Mouse (Mus musculus) left cerebral cortex, postnatal 10 days (tissue): ENCODE measurements around the gene Kcnh6. TPM values are rescaled to one million over a fixed set of nuclear protein-coding genes. Genes with fewer than 3 reads are reported as not detected.
A peak's percentile ranks its signal among the peaks of the same experiment; 100 is the strongest.
"Not testable (repeated sequence)": the region's sequence is repeated elsewhere in the genome, so short reads cannot be mapped to it uniquely, and the experiment has no call there.

Source experiments
- DNase-seq, 2 experiments: peaks; one replicate each; pipeline ENCODE4 v3.0.0; 2021 to 2022; ENCODE audit warnings: low spot score in 2 of 2, mixed read lengths in 1 of 2; ENCODE audit errors: extremely low spot score in 1 of 2
- intact Hi-C: fragments of 180-260 bp; cut with DNase I; formaldehyde crosslinking; loops from one replicate; pipeline ENCODE4 v1.15.1; 2025
- total RNA-seq, 2 experiments: library from RNA; stranded (reverse); gene quantifications; 2 replicates each; pipeline ENCODE4 v1.2.3; 2021

The Kcnh6 gene
- total RNA-seq, 2 experiments from 2014 or later, result 1.6 to 1.9 TPM

DNA sequence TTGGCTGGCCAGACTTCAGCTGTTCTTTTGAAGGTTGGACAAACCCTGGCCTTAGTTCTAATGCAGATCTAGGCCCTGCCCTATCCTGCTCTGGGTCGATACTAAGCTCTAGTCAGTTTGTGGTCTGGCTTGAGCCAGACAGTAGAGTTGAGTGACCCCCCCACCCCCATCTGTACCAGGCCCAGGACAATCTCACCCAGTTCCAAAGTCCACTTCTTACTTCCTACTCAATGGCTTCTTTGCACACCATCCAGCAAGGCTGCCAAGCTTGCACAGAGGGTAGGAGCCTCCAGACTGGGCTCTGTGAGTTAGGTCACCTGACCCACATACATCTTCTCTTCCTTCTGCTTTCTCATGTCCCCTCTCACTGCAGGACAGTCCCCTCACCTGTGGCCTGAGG is 3.3 kb upstream of the Kcnh6 start:
- intact Hi-C loops, result no loop called here
- no peak for DNase-seq

GRCm38 (mm10) chr11:106005970-106006369 is 2.0 kb upstream of the Kcnh6 start:
- intact Hi-C loops, result no loop called here
- DNase-seq, result peak in 1 of 2 experiments; percentile 33

GRCm38 (mm10) chr11:106012711-106013110 is 4.8 kb downstream of the Kcnh6 start:
- DNase-seq, result no peak
- intact Hi-C loops, result no loop called here

- intact Hi-C loops, result no loop called here
These were observed 5.8 kb downstream of the Kcnh6 start for GRCm38 (mm10) chr11:106013556-106014225.

DNA sequence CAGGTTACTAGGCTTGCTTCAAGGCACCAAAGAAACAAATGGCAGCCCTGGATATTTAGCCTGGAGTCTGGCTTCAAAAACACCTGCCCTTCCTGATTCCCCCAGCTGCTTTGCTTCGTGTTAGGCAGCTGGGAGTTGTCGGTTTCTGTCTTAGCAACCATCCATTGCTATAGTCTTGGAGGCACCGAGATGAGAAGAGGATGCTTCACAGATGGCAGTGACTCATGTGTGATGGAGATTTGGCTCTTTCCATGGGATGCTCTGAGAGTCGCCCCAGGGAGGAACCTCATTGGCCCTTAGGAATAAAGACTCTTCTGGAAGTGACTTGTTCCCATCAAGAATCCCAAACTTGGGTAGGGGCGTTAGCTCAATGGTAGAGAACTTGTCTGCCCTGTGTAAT is 8.5 kb downstream of the Kcnh6 start:
- intact Hi-C loops, result no loop called here
- DNase-seq, result no peak

More at GRCm38 (mm10) chr11:106013556-106014225, 5.8 kb downstream of the Kcnh6 start:
- DNase-seq, result peak; percentile 56 to 76

- DNase-seq, result peak in 1 of 2 experiments; percentile 59
- intact Hi-C loops, result loop anchor here (2.0 kb wide), 1 partner anchor 77 kb away; no protein-coding TSS in a partner anchor
These were observed 12.3 kb downstream of the Kcnh6 start for GRCm38 (mm10) chr11:106020051-106020763.

- intact Hi-C loops, result loop anchor here (5.0 kb wide), 1 partner anchor 98 kb away; no protein-coding TSS in a partner anchor
- DNase-seq, result no peak
These were observed 17.9 kb downstream of the Kcnh6 start for GRCm38 (mm10) chr11:106025774-106026173.

GRCm38 (mm10) chr11:106026465-106027151 is 18.7 kb downstream of the Kcnh6 start:
- intact Hi-C loops, result loop anchor here (5.0 kb wide), 1 partner anchor 99 kb away; no protein-coding TSS in a partner anchor
- DNase-seq, result peak; percentile 32 to 70

DNA sequence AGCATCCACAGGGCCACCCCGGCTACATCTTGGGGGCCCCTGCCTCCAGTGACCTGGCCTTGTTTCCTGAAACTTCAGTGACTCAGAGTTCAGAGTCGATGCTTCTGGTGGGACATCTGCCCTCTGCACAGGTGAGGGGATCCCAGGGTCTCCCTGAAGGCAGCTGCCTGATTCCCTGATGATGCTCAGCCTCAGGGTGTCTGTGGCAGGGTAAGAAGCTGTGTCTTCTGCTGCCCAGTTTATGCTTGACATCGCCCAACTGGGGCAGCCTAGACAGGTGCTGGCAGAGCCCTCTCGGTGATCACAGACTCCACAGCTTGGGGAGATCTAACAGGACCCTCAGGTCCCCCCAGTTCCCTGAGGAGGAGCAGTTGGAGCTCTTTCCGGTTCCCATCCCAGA is 19.7 kb downstream of the Kcnh6 start:
- DNase-seq, result no peak
- intact Hi-C loops, result loop anchor here (5.0 kb wide), 1 partner anchor 100 kb away; no protein-coding TSS in a partner anchor

- intact Hi-C loops, DNase-seq: not testable (repeated sequence)
These were observed 24.1 kb downstream of the Kcnh6 start for GRCm38 (mm10) chr11:106032074-106032473.

GRCm38 (mm10) chr11:106033491-106033919 is 25.6 kb downstream of the Kcnh6 start:
- DNase-seq, result no peak
- intact Hi-C loops, result no loop called here

DNA sequence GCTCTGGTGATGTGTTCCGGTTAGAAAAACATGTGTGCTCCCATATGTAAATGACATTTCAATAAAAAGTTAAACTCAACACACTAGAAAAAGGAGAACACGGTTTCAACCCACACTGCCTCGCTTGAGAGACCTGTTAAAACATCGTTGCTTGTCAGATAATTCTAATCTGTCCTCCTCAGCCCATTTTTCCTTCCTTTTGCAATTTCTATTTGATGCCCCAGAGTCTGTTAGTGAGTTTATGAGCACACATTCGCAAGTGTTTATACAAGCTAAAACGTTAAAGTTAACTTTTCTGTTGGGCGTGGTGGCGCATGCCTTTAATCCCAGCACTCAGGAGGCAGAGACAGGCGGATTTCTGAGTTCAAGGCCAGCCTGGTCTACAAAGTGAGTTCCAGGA is 27.1 kb downstream of the Kcnh6 start:
- DNase-seq, result no peak

DNA sequence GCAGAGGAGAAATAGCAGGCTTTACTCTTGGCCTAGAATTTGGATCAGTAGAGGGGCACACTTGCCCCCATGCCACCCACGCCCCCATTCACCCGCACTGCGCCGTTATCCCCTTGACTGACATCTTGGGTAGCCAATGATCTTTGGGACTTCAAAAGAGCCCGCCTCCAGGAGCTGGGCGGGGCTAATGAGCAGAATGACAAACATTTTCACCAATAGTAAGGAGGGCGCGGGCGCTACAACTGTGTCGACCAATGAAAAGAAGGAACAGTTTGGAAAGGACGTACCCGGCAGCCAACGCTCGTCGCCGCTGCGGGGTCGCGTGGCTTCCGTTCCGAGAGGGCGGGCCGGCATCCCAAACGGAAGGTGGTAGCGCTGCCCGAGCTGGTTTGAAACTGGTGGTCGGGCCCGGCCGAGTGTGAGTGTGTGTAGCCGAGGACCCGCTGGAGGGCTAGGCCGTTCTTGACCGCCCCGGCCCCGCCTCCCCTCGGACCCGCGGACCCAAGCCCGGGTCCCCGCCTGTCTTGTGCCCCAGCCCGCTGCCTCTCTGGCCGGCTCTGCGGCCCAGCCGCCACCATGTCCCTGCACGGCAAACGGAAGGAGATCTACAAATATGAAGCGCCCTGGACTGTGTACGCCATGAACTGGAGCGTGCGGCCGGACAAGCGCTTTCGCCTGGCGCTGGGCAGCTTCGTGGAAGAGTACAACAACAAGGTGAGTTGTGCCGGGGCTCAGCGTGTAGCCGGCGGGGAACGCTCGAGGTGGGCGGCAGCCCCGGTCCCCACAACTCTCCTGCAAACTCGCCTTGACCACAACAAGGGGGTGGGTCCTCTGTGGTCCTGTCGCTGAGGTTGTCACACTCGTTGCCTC is 28.9 kb downstream of the Kcnh6 start, which contains the start of gene Dcaf7:
Gene Dcaf7, plus strand, starts transcription at position 325 of the 870 bp plus-strand sequence.
- peak; percentile 98 for DNase-seq
- intact Hi-C loops, result no loop called here

More for the DNA sequence above, 27.1 kb downstream of the Kcnh6 start:
- intact Hi-C loops, result no loop called here

GRCm38 (mm10) chr11:106037418-106037751 is 29.5 kb downstream of the Kcnh6 start:
- intact Hi-C loops, result no loop called here

DNA sequence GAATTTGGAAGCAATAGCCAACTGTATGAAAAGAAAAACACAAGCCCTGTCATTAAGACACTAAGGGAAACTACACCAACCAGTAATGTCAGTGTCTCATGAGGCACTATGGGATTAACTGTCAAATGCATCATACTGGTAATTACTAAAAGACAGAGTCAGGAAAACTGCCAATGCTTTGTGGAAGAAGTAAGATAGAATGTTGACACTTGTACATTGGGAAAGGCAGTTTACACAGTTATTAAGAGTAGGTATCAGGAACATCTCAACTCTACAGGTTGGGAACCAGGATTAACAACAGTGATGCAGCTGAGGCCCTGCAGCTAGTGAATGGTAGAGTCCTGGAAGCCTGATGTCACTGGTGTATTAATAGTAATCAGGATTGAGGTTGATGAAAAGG is 36.4 kb downstream of the Kcnh6 start:
- DNase-seq, result no peak
- intact Hi-C loops, result no loop called here

More at GRCm38 (mm10) chr11:106037418-106037751, 29.5 kb downstream of the Kcnh6 start:
- peak; percentile 88 for DNase-seq

GRCm38 (mm10) chr11:106045256-106045655 is 37.3 kb downstream of the Kcnh6 start:
- intact Hi-C loops, result no loop called here
- no peak for DNase-seq

DNA sequence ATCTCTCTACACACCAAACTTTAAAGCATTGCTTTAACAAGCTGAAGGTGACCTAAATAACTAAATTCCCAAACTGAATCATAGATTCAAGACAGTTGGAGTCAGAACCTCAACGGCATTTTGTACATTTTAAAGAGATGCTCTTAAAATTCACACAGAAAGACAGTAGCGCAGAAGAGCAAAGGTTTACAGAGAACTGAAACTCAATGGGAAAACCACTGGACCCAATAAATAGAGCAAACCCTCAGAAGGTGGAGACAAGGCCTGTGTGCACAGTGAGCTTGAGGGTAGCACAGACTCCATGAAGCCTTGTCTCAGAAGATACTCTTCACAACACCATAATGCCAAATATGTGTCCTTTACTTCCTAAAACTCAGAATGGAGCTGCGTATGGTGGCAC is 37.9 kb downstream of the Kcnh6 start:
- DNase-seq, result no peak
- intact Hi-C loops, result no loop called here

GRCm38 (mm10) chr11:106046584-106046983 is 38.7 kb downstream of the Kcnh6 start:
- DNase-seq, result no peak
- intact Hi-C loops, result no loop called here
